Mouse (Mus musculus) embryonic facial prominence, embryonic 12.5 days (tissue): ENCODE results near the gene Srgap2. TPM values are rescaled to one million over a fixed set of nuclear protein-coding genes. Genes with fewer than 3 reads are reported as not detected.

Source experiments
- ATAC-seq: fragments of 200-750 bp; cut with Nextera tagmentation; 2 replicates; pipeline ENCODE4 v1.8.0; 2017; ENCODE audit not compliant: insufficient number of reproducible peaks, insufficient read depth, low FRiP score, low TSS enrichment
- H3K27ac ChIP-seq: fragments of 300-500 bp; sonication (generic); 2 replicates; pipeline ENCODE4 v1.5.1; 2016; ENCODE audit warnings: mild to moderate bottlenecking
- H3K27me3 ChIP-seq: fragments of 300-500 bp; sonication (generic); 2 replicates; pipeline ENCODE4 v1.6.1; 2016; ENCODE audit warnings: mild to moderate bottlenecking, moderate library complexity
- H3K36me3 ChIP-seq: fragments of 300-500 bp; sonication (generic); 2 replicates; pipeline ENCODE4 v1.6.1; 2016; ENCODE audit warnings: mild to moderate bottlenecking
- H3K4me1 ChIP-seq: fragments of 300-500 bp; sonication (generic); 2 replicates; pipeline ENCODE4 v1.6.1; 2016
- H3K4me2 ChIP-seq: fragments of 300-500 bp; sonication (generic); replicated peaks from 2 replicates; pipeline ENCODE4 v1.6.1; 2016; ENCODE audit warnings: mild to moderate bottlenecking, moderate library complexity
- H3K4me3 ChIP-seq: fragments of 300-500 bp; sonication (generic); 2 replicates; pipeline ENCODE4 v1.5.1; 2016; ENCODE audit warnings: mild to moderate bottlenecking
- H3K9ac ChIP-seq: fragments of 300-500 bp; sonication (generic); 2 replicates; pipeline ENCODE4 v1.6.1; 2016; ENCODE audit warnings: mild to moderate bottlenecking, moderate library complexity
- H3K9me3 ChIP-seq: fragments of 300-500 bp; sonication (generic); 2 replicates; pipeline ENCODE4 v1.6.1; 2016; ENCODE audit warnings: mild to moderate bottlenecking, moderate library complexity
- WGBS: fragments of 180-500 bp; shearing (Covaris S2); methylation state at CpG from one replicate; pipeline ENCODE4 v1.1.7; 2016; 5-methylcytosine and 5-hydroxymethylcytosine counted together
- polyA plus RNA-seq: library from polyadenylated mRNA; unstranded; fragments of >200 nt; fragmentation: Nextera tagmentation; extraction: Ambion mirVana; gene quantifications from 2 replicates; pipeline ENCODE4 v1.2.1, GENCODE M21; 2016

Srgap2 gene
- polyA plus RNA-seq, 1 experiment from 2014 or later: 18.3 TPM

DNA sequence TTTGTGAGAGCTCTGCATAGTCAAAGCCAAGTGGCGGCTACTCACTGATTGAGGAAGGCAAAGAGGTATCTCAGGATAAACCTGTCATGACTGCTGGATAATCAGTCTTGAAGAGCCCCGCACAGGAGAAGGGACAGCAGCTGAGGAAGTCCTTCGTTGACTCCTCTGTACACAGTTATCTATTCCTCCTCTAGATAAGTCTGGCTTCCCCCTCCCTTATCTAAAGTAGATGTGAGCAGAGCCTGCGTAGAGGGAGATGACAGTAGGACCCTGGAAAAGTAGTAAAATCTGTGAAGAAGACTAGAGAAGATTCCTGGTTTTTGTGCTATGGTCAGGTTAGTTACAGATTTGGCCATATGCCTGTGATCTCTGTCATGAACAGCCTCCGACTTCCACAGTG, 209.5 kb downstream of the Srgap2 start:
- H3K27me3 ChIP-seq: no peaks in the 10 kb centered on the region
- no peaks in the 10 kb centered on the region for H3K4me1 ChIP-seq
- ATAC-seq: no peak
- peaks cover 47% of the 10 kb centered on the region for H3K36me3 ChIP-seq
- no peak overlapping the region for H3K4me3 ChIP-seq
- H3K27ac ChIP-seq: no peak overlapping the region
- H3K9me3 ChIP-seq: no peaks in the 10 kb centered on the region
- H3K9ac ChIP-seq: no peak overlapping the region
- 90% methylated on average over 5 of the region's 5 CpGs for WGBS
- H3K4me2 ChIP-seq: no peak overlapping the region

DNA sequence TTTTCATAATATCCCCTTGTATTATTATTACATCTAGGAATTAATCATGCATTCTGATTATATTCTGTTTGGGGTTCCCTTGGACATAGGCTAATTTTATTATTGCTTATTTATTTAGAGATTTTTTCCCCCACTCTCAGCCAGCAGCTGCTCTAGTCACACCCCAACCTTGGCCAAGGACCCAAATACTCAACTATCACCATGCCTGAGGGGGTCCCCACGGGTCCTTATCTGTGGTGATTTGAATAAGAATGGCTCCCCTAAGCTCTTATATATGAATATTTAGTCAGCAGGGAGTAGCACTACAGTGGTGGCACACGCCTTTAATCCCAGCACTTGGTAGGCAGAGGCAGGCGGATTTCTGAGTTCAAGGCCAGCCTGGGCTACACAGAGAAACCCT, 215.9 kb downstream of the Srgap2 start:
- ATAC-seq: no peak
- H3K27me3 ChIP-seq: no peaks in the 10 kb centered on the region
- no peak overlapping the region for H3K4me2 ChIP-seq
- no peak overlapping the region for H3K9ac ChIP-seq
- H3K9me3 ChIP-seq: no peaks in the 10 kb centered on the region
- no peak overlapping the region for H3K4me3 ChIP-seq
- H3K4me1 ChIP-seq: 0 out of 2 replicates have a peak, but pooled peaks cover 4% of the 10 kb centered on the region
- 89% methylated on average over 3 of the region's 3 CpGs for WGBS
- H3K27ac ChIP-seq: no peak overlapping the region
- H3K36me3 ChIP-seq: peaks cover 56% of the 10 kb centered on the region

DNA sequence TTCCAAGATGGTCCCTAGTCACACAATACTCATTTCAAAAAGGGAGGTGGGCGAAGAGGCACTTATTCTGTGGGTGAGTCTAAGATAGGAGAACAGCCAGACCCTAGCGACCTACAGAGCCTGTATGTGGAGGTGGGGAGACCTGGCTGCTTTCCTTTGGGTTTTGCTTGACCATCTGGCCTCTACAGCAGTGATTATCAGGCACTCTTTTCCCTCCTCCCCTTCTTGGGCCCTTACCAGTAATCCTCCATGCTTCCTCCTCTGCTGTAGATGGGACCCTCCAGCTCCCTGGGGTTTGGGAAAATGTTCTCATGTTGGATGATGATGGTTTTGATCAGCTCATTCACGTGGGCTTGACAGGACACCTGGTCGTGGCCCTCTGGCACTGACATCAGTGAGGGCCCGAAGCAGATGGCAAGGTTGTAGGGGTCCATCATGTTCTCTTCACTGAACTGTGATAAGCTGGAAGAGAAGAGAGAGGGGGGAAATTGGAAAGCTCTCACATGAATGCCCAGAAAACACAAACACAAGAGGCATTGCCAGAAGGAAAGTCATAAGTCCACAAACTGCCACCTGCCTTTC, 216.8 kb downstream of the Srgap2 start:
- ATAC-seq: no peak
- 92% methylated on average over 5 of the region's 5 CpGs for WGBS
- no peaks in the 10 kb centered on the region for H3K9me3 ChIP-seq
- H3K27ac ChIP-seq: no peak overlapping the region
- peaks cover 46% of the 10 kb centered on the region for H3K36me3 ChIP-seq
- no peak overlapping the region for H3K9ac ChIP-seq
- no peaks in the 10 kb centered on the region for H3K27me3 ChIP-seq
- 0 out of 2 replicates have a peak, but pooled peaks cover 4% of the 10 kb centered on the region for H3K4me1 ChIP-seq
- no peak overlapping the region for H3K4me3 ChIP-seq
- no peak overlapping the region for H3K4me2 ChIP-seq

DNA sequence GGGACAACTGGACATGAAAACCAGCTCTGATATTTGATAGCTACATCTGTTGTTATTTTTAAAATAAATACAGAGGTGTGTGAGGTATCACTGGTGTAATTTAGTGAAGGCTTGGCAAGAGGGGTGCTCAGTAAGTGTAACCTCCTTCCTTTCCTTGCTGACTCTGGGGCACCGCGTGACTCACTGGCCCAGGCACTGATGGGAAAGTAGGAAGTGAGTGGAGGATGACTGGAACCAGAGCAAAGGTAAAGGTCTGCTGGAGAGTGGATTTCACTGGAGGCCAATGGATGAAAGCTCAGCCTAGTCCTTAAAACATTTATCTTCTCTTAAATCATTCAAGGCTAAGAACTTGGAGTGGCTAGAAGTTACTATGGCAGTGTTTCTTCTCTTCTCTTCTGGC, 226.4 kb downstream of the Srgap2 start:
- Histone ChIP-seq H3K9ac (no peak overlapping the region), H3K4me1 (no peaks in the 10 kb centered on the region), H3K9me3 (no peaks in the 10 kb centered on the region), H3K4me2 (no peak overlapping the region), H3K4me3 (no peak overlapping the region), H3K27ac (no peak overlapping the region), H3K27me3 (no peaks in the 10 kb centered on the region), H3K36me3 (peaks cover 36% of the 10 kb centered on the region)
- 94% methylated on average over 2 of the region's 2 CpGs for WGBS
- no peak for ATAC-seq

DNA sequence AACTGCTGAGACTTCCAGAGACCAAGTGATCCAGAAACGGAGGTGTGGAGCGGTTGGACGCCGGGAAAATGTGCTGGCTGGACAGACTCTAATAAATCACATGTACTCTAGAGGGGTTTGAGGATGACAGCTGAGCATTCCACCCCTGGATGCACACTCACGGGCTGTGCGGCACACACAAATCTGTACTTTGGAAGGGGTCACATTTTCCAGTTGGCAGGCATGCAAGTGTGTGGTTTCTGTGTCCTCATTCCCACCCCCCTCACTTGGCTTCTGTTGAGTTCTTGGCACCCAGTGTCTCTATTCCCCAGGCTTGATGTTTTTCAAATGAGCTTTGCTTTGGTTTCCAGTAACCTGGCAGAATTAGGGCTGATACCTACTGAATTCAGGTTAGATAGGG, 227.4 kb downstream of the Srgap2 start:
- Histone ChIP-seq H3K27ac (no peak overlapping the region), H3K4me2 (no peak overlapping the region), H3K9ac (no peak overlapping the region), H3K9me3 (no peaks in the 10 kb centered on the region), H3K27me3 (no peaks in the 10 kb centered on the region), H3K4me3 (no peak overlapping the region), H3K4me1 (no peaks in the 10 kb centered on the region), H3K36me3 (peaks cover 43% of the 10 kb centered on the region)
- no peak for ATAC-seq
- whole genome bisulfite sequencing: 93% methylated on average over 6 of the region's 6 CpGs

DNA sequence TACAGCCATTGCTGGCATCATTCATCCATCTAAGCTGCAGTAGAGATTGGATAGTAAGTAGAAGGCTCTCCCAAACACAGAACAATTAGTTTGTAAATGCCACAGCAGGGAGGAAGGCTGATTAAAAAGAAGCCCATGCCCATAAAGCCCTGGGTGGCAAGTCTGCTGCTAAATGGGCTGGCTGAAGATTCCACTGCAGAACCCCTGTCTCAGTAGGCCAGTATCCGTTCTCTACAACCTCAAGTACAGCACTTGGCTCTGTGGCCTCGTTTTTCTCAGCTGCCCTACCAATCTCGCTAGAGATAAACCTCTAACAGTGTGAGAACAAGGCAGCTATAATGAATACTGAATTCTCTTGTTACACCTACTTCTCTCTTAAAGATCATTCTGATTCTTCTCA, 227.9 kb downstream of the Srgap2 start:
- Histone ChIP-seq H3K4me1 (no peaks in the 10 kb centered on the region), H3K4me3 (no peak overlapping the region), H3K9me3 (no peaks in the 10 kb centered on the region), H3K4me2 (no peak overlapping the region), H3K27ac (no peak overlapping the region), H3K9ac (no peak overlapping the region), H3K27me3 (no peaks in the 10 kb centered on the region), H3K36me3 (peaks cover 46% of the 10 kb centered on the region)
- WGBS: 68% methylated on average over 3 of the region's 3 CpGs
- ATAC-seq: no peak

DNA sequence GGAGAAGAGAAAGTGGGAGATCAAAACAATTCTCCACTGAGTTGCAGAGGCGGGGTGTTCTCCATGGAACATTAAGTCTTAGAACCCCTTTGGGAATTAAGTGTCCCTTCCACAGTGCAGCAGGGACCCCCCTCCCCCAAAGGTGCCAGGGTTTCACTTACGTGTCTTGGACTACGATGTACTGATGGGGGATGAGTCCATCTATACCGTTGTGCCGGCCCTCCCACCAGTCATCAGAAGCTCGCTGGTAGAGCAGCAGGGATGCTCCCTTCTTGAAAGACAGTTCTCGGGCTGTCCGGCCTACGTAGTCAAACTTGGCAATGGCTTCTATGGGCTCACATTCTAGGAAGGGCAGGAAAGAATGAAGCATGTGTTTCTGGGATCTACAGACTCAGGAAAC, 229.0 kb downstream of the Srgap2 start:
- 94% methylated on average over 9 of the region's 9 CpGs for WGBS
- H3K36me3 ChIP-seq: peaks cover 46% of the 10 kb centered on the region
- H3K27ac ChIP-seq: no peak overlapping the region
- H3K4me3 ChIP-seq: no peak overlapping the region
- no peak overlapping the region for H3K4me2 ChIP-seq
- H3K4me1 ChIP-seq: no peaks in the 10 kb centered on the region
- no peaks in the 10 kb centered on the region for H3K27me3 ChIP-seq
- no peaks in the 10 kb centered on the region for H3K9me3 ChIP-seq
- H3K9ac ChIP-seq: no peak overlapping the region
- no peak for ATAC-seq

DNA sequence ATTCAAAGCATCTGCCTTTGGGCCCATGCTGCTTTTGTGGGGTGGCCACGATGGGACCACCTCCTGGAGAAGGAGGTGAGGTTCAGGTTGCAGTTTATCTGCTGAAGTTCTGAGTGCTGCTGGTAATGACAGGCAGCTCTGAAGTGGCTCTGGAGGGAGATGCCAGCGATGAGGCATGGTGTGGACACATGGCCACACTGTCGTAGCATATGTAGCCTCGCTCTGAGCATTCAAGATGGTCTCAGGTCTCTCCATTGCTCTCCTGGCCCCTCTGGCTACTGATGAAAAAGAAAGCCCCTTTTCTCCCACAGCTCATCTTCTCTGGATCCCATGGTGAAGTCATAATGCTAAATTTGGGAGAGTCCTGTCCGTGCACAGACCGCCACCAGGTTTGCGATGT, 230.4 kb downstream of the Srgap2 start:
- Histone ChIP-seq H3K27ac (no peak overlapping the region), H3K4me2 (no peak overlapping the region), H3K4me3 (no peak overlapping the region), H3K9ac (no peak overlapping the region), H3K9me3 (no peaks in the 10 kb centered on the region), H3K4me1 (no peaks in the 10 kb centered on the region), H3K36me3 (peaks cover 55% of the 10 kb centered on the region), H3K27me3 (no peaks in the 10 kb centered on the region)
- 90% methylated on average over 7 of the region's 7 CpGs for WGBS
- ATAC-seq: no peak

DNA sequence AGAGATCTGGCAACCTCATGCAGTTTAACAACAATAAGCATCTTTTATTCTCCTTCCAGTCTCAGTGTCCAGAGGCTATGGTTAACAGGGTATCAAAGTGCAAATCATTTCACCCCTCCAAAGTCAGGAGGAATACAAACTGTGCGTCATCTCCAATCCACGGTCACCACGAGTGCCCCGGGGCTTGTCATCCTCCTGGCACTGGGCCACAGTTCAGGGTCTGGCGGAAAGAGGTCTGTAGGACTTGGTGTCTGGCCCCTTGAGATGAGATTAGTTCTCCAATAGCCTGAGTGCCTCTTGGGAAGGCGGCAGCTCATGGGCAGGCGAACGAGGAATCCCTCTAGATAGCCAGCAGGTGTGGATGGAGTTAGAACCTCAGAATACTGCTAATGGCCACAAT, 232.0 kb downstream of the Srgap2 start:
- Histone ChIP-seq H3K4me1 (no peaks in the 10 kb centered on the region), H3K36me3 (peaks cover 56% of the 10 kb centered on the region), H3K4me2 (no peak overlapping the region), H3K27me3 (no peaks in the 10 kb centered on the region), H3K4me3 (no peak overlapping the region), H3K9ac (no peak overlapping the region), H3K27ac (no peak overlapping the region), H3K9me3 (no peaks in the 10 kb centered on the region)
- ATAC-seq: no peak
- 85% methylated on average over 8 of the region's 8 CpGs for WGBS

DNA sequence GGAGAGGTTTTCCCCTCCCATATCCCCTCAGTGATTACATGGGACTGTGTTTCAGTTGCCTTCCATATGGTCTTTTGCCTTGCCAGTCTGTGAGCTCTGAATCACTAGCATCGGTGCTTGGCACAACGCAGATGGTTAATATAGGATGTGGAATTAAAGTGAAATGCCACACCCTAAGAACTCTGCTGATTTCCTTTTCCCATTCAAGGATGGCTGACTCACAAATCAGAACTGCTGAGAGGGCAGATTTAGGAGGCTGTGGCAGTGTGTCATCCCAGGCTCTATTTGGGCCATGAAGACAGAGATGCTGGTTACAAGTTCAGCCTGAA, 233.3 kb downstream of the Srgap2 start:
- H3K9me3 ChIP-seq: no peaks in the 10 kb centered on the region
- no peak overlapping the region for H3K4me2 ChIP-seq
- no peaks in the 10 kb centered on the region for H3K27me3 ChIP-seq
- ATAC-seq: no peak
- WGBS: 92% methylated on average over 2 of the region's 2 CpGs
- no peak overlapping the region for H3K4me3 ChIP-seq
- no peak overlapping the region for H3K9ac ChIP-seq
- no peak overlapping the region for H3K27ac ChIP-seq
- H3K36me3 ChIP-seq: peaks cover 51% of the 10 kb centered on the region
- H3K4me1 ChIP-seq: no peaks in the 10 kb centered on the region

DNA sequence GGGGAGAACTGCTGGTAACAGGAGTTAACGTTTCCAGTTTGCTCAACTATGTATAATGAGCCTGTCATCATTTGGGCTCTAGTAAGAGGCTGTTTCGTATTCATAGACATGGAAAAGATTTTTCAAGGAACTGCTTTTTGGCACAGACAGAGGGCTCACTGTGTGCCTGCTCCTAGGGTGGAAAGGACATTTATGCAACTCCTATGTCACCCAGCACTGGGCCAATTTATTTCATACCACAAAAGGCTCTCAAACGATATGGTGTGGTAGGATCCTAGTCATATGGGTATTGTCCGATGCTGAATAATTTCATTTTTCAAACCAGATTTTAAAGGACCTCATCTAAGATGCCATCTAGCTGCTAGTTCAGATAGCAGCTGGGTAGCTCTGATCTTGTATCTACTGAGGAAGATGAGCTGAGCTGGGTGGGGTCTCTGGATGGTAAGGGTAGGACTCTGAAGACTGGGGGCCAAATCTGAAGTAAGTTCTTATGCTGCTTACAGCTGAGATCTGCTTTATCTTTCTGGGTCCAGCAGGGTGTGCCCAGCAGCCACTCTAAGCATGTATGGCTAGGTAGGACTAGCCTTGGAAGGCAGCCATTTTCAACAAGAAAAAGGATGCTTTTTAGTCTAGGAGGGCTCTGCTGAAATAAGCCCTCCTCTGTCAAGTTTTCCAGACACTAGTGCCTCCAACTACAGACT, 233.8 kb downstream of the Srgap2 start:
- Histone ChIP-seq H3K4me1 (no peaks in the 10 kb centered on the region), H3K27ac (no peak overlapping the region), H3K4me2 (no peak overlapping the region), H3K4me3 (no peak overlapping the region), H3K9me3 (no peaks in the 10 kb centered on the region), H3K9ac (no peak overlapping the region), H3K27me3 (no peaks in the 10 kb centered on the region), H3K36me3 (peaks cover 53% of the 10 kb centered on the region)
- WGBS: 83% methylated on average over 4 of the region's 4 CpGs
- ATAC-seq: no peak

DNA sequence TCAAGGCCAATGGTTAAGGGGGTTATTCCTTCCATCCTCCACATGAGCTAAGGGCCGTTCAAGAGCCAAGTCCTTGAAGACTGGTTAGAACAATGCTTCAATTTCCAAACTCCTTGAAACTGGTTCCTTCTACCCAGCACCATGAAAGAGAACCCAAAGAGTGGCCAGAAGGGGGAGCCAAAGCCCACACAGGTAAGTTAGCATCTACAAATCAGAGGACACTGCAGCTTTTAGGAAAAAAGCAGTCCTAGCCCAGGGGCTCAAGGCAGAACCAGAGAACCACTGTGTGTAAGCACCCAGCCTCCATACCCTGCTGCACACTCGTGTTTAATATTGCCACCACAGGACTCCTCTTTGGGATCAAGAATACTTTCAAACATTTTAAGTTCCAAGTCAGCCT, 236.5 kb downstream of the Srgap2 start:
- Histone ChIP-seq H3K27me3 (no peaks in the 10 kb centered on the region), H3K4me2 (no peak overlapping the region), H3K9me3 (no peaks in the 10 kb centered on the region), H3K36me3 (peaks cover 36% of the 10 kb centered on the region), H3K4me3 (no peak overlapping the region), H3K9ac (no peak overlapping the region), H3K27ac (no peak overlapping the region), H3K4me1 (no peaks in the 10 kb centered on the region)
- ATAC-seq: no peak
- 38% methylated on average over 2 of the region's 2 CpGs for WGBS
